Mouse (Mus musculus) cerebellum, adult 2 months (tissue): ENCODE measurements around the gene Ift88.

Source experiments
- CTCF ChIP-seq: fragments of 200-500 bp; IDR thresholded peaks from 2 replicates; pipeline ENCODE4 v1.5.1; 2011; ENCODE audit warnings: low read depth, mild to moderate bottlenecking, control low read depth, low read length, moderate library complexity, borderline replicate concordance; ENCODE audit not compliant: insufficient read depth
- POLR2A ChIP-seq: fragments of 200-500 bp; IDR thresholded peaks from 2 replicates; pipeline ENCODE4 v1.6.1; 2011; ENCODE audit warnings: low read length, control low read depth, borderline replicate concordance; ENCODE audit not compliant: insufficient read depth

- TF ChIP-seq CTCF (no peak), POLR2A (no peak)
These were observed 111.8 kb downstream of the Ift88 start for GRCm38 (mm10) chr14:57535646-57536045.
